Mouse (Mus musculus) G1E (cell line): ENCODE measurements at regions not wholly inside any gene's neighbourhood (a gene's known extent, or its start where the extent isn't known, plus 50 kb on each side); places are given as distances from the start of the nearest gene placed in this dataset.

ENCODE experiments used
- ATAC-seq: 2 replicates; pipeline ENCODE4 v1.8.0; 2016; ENCODE audit warnings: mild to moderate bottlenecking; ENCODE audit not compliant: insufficient number of reproducible peaks, poor library complexity, low FRiP score, severe bottlenecking; ENCODE audit errors: extremely low read depth
- DNase-seq: peaks from one replicate; pipeline ENCODE4 v3.0.0; 2012; ENCODE audit warnings: low spot score
- H3K27me3 ChIP-seq: 2 replicates; pipeline ENCODE4 v1.6.1; 2012; ENCODE audit warnings: mild to moderate bottlenecking, low read length, inconsistent platforms; ENCODE audit not compliant: insufficient read depth
- H3K36me3 ChIP-seq: replicated peaks from 2 replicates; pipeline ENCODE3; 2012; ENCODE audit warnings: mild to moderate bottlenecking, inconsistent platforms
- H3K4me1 ChIP-seq: 2 replicates; pipeline ENCODE4 v1.6.1; 2012; ENCODE audit warnings: low read depth, low read length, inconsistent platforms, mixed read lengths; ENCODE audit not compliant: insufficient read depth
- H3K4me3 ChIP-seq: 2 replicates; pipeline ENCODE4 v1.5.1; 2012; ENCODE audit warnings: low read depth, mild to moderate bottlenecking, inconsistent platforms, low read length, moderate library complexity, mixed read lengths
- H3K9me3 ChIP-seq: replicated peaks from 2 replicates; pipeline ENCODE4 v1.6.1; 2012; ENCODE audit warnings: inconsistent platforms
- CTCF ChIP-seq: IDR thresholded peaks from 2 replicates; pipeline ENCODE4 v1.5.1; 2012; ENCODE audit warnings: low read depth, low read length, inconsistent platforms, mixed read lengths
- GATA1 ChIP-seq: IDR thresholded peaks from 2 replicates; pipeline ENCODE4 v1.6.1; 2012; ENCODE audit warnings: borderline replicate concordance, low read length, inconsistent platforms, mixed read lengths
- GATA2 ChIP-seq: IDR thresholded peaks from 2 replicates; pipeline ENCODE4 v1.6.1; 2012; ENCODE audit warnings: low read depth, low read length, inconsistent platforms, borderline replicate concordance
- POLR2AphosphoS5 ChIP-seq: IDR thresholded peaks from 2 replicates; pipeline ENCODE4 v1.6.1; 2012; ENCODE audit warnings: low read depth, low read length, inconsistent platforms; ENCODE audit not compliant: insufficient replicate concordance
- TAL1 ChIP-seq: conservative IDR thresholded peaks from 2 replicates; pipeline ENCODE4 v1.6.1; 2012; ENCODE audit warnings: low read depth, low read length, inconsistent platforms, mixed read lengths

- no peaks in the 10 kb centered on the region for H3K36me3 ChIP-seq
- ATAC-seq (no peak), DNase-seq (no peak)
- no peak for TF ChIP-seq TAL1
- no peak for TF ChIP-seq GATA2
- no peak for TF ChIP-seq POLR2AphosphoS5
- no peak for TF ChIP-seq CTCF
- TF ChIP-seq GATA1 = no peak
- H3K9me3 ChIP-seq = peaks cover 83% of the 10 kb centered on the region
- no peaks in the 10 kb centered on the region for H3K4me1 ChIP-seq
- no peak overlapping the region for H3K4me3 ChIP-seq
- no peaks in the 10 kb centered on the region for H3K27me3 ChIP-seq
Observed at GRCm38 (mm10) chr6:99984856-99985224, 258.6 kb upstream of the Prok2 start.

GRCm38 (mm10) chr6:99984057-99984855 lies 258.1 kb upstream of the Prok2 start:
- TF ChIP-seq TAL1 = no peak
- no peak for TF ChIP-seq GATA2
- TF ChIP-seq POLR2AphosphoS5 = no peak
- no peak for TF ChIP-seq CTCF
- TF ChIP-seq GATA1 = no peak
- peaks cover 84% of the 10 kb centered on the region for H3K9me3 ChIP-seq
- no peaks in the 10 kb centered on the region for H3K36me3 ChIP-seq
- no peak overlapping the region for H3K4me3 ChIP-seq
- no peaks in the 10 kb centered on the region for H3K4me1 ChIP-seq
- DNase-seq (no peak), ATAC-seq (no peak)
- no peaks in the 10 kb centered on the region for H3K27me3 ChIP-seq

GRCm38 (mm10) chr6:99979614-99980013 lies 253.4 kb upstream of the Prok2 start:
- no peaks in the 10 kb centered on the region for H3K27me3 ChIP-seq
- H3K9me3 ChIP-seq = peaks cover 72% of the 10 kb centered on the region
- no peak overlapping the region for H3K4me3 ChIP-seq
- H3K4me1 ChIP-seq = no peaks in the 10 kb centered on the region
- ATAC-seq (no peak), DNase-seq (no peak)
- H3K36me3 ChIP-seq = no peaks in the 10 kb centered on the region
- TF ChIP-seq POLR2AphosphoS5 (no peak), TAL1 (no peak), GATA1 (no peak), CTCF (no peak), GATA2 (no peak)

GRCm38 (mm10) chr6:99978164-99978746 lies 252.1 kb upstream of the Prok2 start:
- Histone ChIP-seq H3K36me3 (no peaks in the 10 kb centered on the region), H3K27me3 (no peaks in the 10 kb centered on the region), H3K4me3 (no peak overlapping the region), H3K4me1 (no peaks in the 10 kb centered on the region), H3K9me3 (peaks cover 72% of the 10 kb centered on the region)
- TF ChIP-seq CTCF (no peak), POLR2AphosphoS5 (no peak), GATA2 (no peak), TAL1 (no peak), GATA1 (no peak)
- DNase-seq = no peak
- no peak for ATAC-seq

- H3K4me1 ChIP-seq = no peaks in the 10 kb centered on the region
- H3K27me3 ChIP-seq = no peaks in the 10 kb centered on the region; the same call in 1 of the 2 replicates
- H3K4me3 ChIP-seq = no peak overlapping the region
- no peaks in the 10 kb centered on the region for H3K36me3 ChIP-seq
- DNase-seq (no peak), ATAC-seq (no peak)
- H3K9me3 ChIP-seq = peaks cover 73% of the 10 kb centered on the region
- TF ChIP-seq TAL1 = no peak
- no peak for TF ChIP-seq GATA1
- no peak for TF ChIP-seq GATA2
- no peak for TF ChIP-seq POLR2AphosphoS5
- TF ChIP-seq CTCF = no peak
Observed at GRCm38 (mm10) chr6:99976144-99976543, 250.0 kb upstream of the Prok2 start.

- no peak overlapping the region for H3K4me3 ChIP-seq
- H3K36me3 ChIP-seq = no peaks in the 10 kb centered on the region
- TF ChIP-seq GATA2 (no peak), TAL1 (no peak), POLR2AphosphoS5 (no peak), CTCF (no peak)
- peaks cover 70% of the 10 kb centered on the region for H3K9me3 ChIP-seq
- no peaks in the 10 kb centered on the region; the same call in 1 of the 2 replicates for H3K27me3 ChIP-seq
- ATAC-seq = no peak
- no peaks in the 10 kb centered on the region for H3K4me1 ChIP-seq
- DNase-seq = no peak
Observed at GRCm38 (mm10) chr6:99975486-99975885, 249.3 kb upstream of the Prok2 start.
